19 mouse cellular contexts compared by ENCODE assay signal in the genomic region with DNA sequence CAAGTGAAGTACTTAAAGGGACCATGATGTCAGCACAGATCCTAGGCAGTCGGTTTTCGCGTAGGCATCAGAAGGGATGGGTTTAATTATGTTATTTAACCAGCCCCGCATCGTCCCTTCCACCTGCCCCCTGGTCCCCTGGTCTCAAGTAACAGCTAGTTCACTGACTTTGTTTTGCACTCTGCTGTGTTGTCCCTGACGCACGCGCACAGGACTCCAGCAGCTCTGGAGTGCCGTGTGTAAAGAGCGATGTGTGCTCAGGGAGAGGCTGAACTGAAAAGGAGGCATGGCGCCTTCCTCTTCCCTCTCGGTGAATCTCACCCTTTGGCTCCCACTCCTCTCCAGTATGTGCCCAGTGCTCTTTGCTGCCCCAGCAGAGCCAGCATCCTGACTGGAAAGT. TPM values are rescaled to one million over a fixed set of nuclear protein-coding genes. Genes with fewer than 3 reads are reported as not detected.
DNase-seq lines count a peak whose midpoint lies in the region; ATAC-seq and TF ChIP-seq lines count a peak whose summit lies in the region.
"Had no signal": no experiment of that assay in that cellular context is flagged by ENCODE, and none has a peak within 500 bp of the region (broad histone marks: within the 10 kb centered on the region; RNA-seq: fewer than 3 reads in every experiment).

No protein-coding gene starts in this region.

- H3K4me3 ChIP-seq in kidney, postnatal 0 days (replicated peaks; ENCODE audit: low read depth, low read length) = no peak overlapping the region
- peak overlapping the region; percentile 46 for H3K4me3 ChIP-seq in E14TG2a.4 (replicated peaks; ENCODE audit: low read length)
- H3K4me3 ChIP-seq in liver, embryonic 13.5 days (replicated peaks) = no peak overlapping the region
- H3K4me3 ChIP-seq: heart, adult 2 months; hindbrain, embryonic 15.5 days; lung, embryonic 15.5 days; neural tube, embryonic 13.5 days had no signal

- no peak overlapping the region for H3K27ac ChIP-seq in kidney, postnatal 0 days
- 0 out of 2 replicates have a peak overlapping the region, but pooled peaks have one; percentile 57 for H3K27ac ChIP-seq in liver, embryonic 13.5 days
- H3K27ac ChIP-seq: heart, adult 2 months; hindbrain, embryonic 15.5 days; lung, embryonic 15.5 days; neural tube, embryonic 13.5 days had no signal

- WGBS in kidney, postnatal 0 days = 64% methylated on average over 12 of the region's 12 CpGs
- 83% methylated on average over 12 of the region's 12 CpGs for WGBS in liver, embryonic 13.5 days (ENCODE audit: insufficient replicate concordance)

- intact Hi-C loops in left cerebral cortex, postnatal 14 days (cut with DNase I) = no loop called here

- H3K27me3 ChIP-seq in kidney, postnatal 0 days (ENCODE audit: insufficient read depth, low read length) = no peaks in the 10 kb centered on the region
- no peaks in the 10 kb centered on the region for H3K27me3 ChIP-seq in E14TG2a.4 (ENCODE audit: insufficient read depth, low read length)
- H3K27me3 ChIP-seq in liver, embryonic 13.5 days = no peaks in the 10 kb centered on the region
- H3K27me3 ChIP-seq: hindbrain, embryonic 15.5 days; lung, embryonic 15.5 days; neural tube, embryonic 13.5 days; Patski had no signal

- peaks cover 33% of the 10 kb centered on the region for H3K36me3 ChIP-seq in kidney, postnatal 0 days (ENCODE audit: insufficient read depth, low read length)
- peaks cover 73% of the 10 kb centered on the region for H3K36me3 ChIP-seq in E14TG2a.4 (ENCODE audit: insufficient read depth, low read length)
- peaks cover 55% of the 10 kb centered on the region for H3K36me3 ChIP-seq in liver, embryonic 13.5 days

- TF ChIP-seq CTCF in kidney, postnatal 0 days (IDR thresholded peaks at IDR 0.05; ENCODE audit: low read depth) = no peak
- TF ChIP-seq CTCF in E14TG2a.4 (conservative IDR thresholded peaks at IDR 0.05; ENCODE audit: low read length) = no peak

- H3K4me2 ChIP-seq in kidney, postnatal 0 days (ENCODE audit: low read length) = no peak overlapping the region
- no peak overlapping the region for H3K4me2 ChIP-seq in liver, embryonic 13.5 days
- H3K4me2 ChIP-seq: hindbrain, embryonic 15.5 days; lung, embryonic 15.5 days; neural tube, embryonic 13.5 days had no signal

- H3K4me1 ChIP-seq in kidney, postnatal 0 days (replicated peaks; ENCODE audit: insufficient read depth, low read length) = peaks cover 7% of the 10 kb centered on the region
- H3K4me1 ChIP-seq in E14TG2a.4 (replicated peaks; ENCODE audit: low read depth, low read length) = peaks cover 41% of the 10 kb centered on the region
- peaks cover 39% of the 10 kb centered on the region for H3K4me1 ChIP-seq in liver, embryonic 13.5 days (replicated peaks)
- H3K4me1 ChIP-seq: hindbrain, embryonic 15.5 days; neural tube, embryonic 13.5 days had no signal

- H3K9me3 ChIP-seq in kidney, postnatal 0 days (replicated peaks; ENCODE audit: low read length) = no peaks in the 10 kb centered on the region
- H3K9me3 ChIP-seq in E14TG2a.4 (ENCODE audit: low read length) = no peaks in the 10 kb centered on the region
- H3K9me3 ChIP-seq in liver, embryonic 13.5 days (replicated peaks) = no peaks in the 10 kb centered on the region
- H3K9me3 ChIP-seq: hindbrain, embryonic 15.5 days; lung, embryonic 15.5 days; neural tube, embryonic 13.5 days had no signal

- peak; percentile 28 for DNase-seq in kidney, postnatal 0 days (ENCODE audit: low spot score)
- DNase-seq in kidney, postnatal 14 days = no peak
- peak; percentile 49 for DNase-seq in R1 (ENCODE audit: low read depth, low spot score)
- DNase-seq in liver, embryonic 13.5 days = no peak
- DNase-seq in urinary bladder, adult 2 months (ENCODE audit: low spot score) = no peak
- DNase-seq in spleen, adult 12 weeks (ENCODE audit: low spot score) = no peak
- DNase-seq in left cerebral cortex, postnatal 14 days (ENCODE audit: low spot score in 2 of 2) = no peak
- DNase-seq: cerebellum, adult 18-20 months; kidney, adult 18-20 months; layer of hippocampus, postnatal 36 days; right cerebral cortex, postnatal 4 days; thymus, postnatal 36 days had no signal

- H3K9ac ChIP-seq in kidney, postnatal 0 days (ENCODE audit: low read depth, low read length) = no peak overlapping the region
- no peak overlapping the region for H3K9ac ChIP-seq in liver, embryonic 13.5 days
- H3K9ac ChIP-seq: hindbrain, embryonic 15.5 days; lung, embryonic 15.5 days; neural tube, embryonic 13.5 days had no signal

- ATAC-seq in kidney, postnatal 0 days (replicated peaks; ENCODE audit: low FRiP score, low read depth) = no peak
- no peak for ATAC-seq in liver, embryonic 13.5 days (ENCODE audit: low read depth)
- ATAC-seq: CD4-positive, CD25-positive, alpha-beta regulatory T cell, adult 4 months; Patski had no signal

RNA-seq across cellular contexts. Expression of a gene that starts 9.1 kb away (rescaled TPM):
- polyA plus RNA-seq in kidney, postnatal 0 days (2015; fragmentation: Nextera tagmentation; extraction: Ambion mirVana) = 62.3 and 63.2 TPM in 2 replicates
- polyA plus RNA-seq in liver, embryonic 13.5 days (2015; fragmentation: Nextera tagmentation; extraction: Ambion mirVana) = 13.0 and 16.5 TPM in 2 replicates
- 48.3 and 80.7 TPM in 2 replicates for polyA plus RNA-seq in urinary bladder, adult 2 months (2012; rRNA removed)
- total RNA-seq in left cerebral cortex, postnatal 14 days (2021) = 10 to 100 TPM; 76.4 to 81.0 TPM

RNA-seq across cellular contexts. Expression of a gene that starts 22.9 kb away (rescaled TPM):
- polyA plus RNA-seq in kidney, postnatal 0 days (2015; fragmentation: Nextera tagmentation; extraction: Ambion mirVana) = 0.52 and 0.53 TPM in 2 replicates
- 0.14 and 0.15 TPM in 2 replicates for polyA plus RNA-seq in liver, embryonic 13.5 days (2015; fragmentation: Nextera tagmentation; extraction: Ambion mirVana)
- 8.4 and 8.7 TPM in 2 replicates for polyA plus RNA-seq in urinary bladder, adult 2 months (2012; rRNA removed)
- 10 to 100 TPM; 72.0 to 79.1 TPM for total RNA-seq in left cerebral cortex, postnatal 14 days (2021)

Comparison
In these comparisons a context has a peak if more than half of its experiments do, and no peak if none do; other contexts are left out.
1. DNase-seq: peak in kidney, postnatal 0 days (single experiment) and R1 (single experiment); none in kidney, postnatal 14 days (single experiment), liver, embryonic 13.5 days (single experiment), urinary bladder, adult 2 months (single experiment), spleen, adult 12 weeks (single experiment) and left cerebral cortex, postnatal 14 days (0 of 2).